21 mouse cellular contexts compared by ENCODE assay signal in the genomic region with DNA sequence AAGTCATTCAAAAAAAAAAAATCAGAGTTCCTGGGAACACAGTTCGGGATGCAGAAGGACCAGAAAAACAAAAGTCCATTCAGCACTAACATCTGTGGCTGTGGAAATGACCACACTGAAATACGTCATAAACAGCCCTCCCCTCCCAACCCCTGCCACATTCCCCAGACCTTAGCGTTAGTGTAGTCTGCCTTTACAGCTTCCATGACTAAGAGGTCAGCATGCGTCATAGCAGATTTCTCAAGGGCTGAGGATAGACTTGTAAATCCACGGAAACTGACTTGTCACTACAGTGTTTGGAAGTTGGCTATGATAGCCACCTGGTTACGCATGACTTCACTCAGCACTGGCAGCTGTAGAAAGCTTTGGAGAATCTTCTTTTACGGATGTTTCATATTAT. TPM values are rescaled to one million over a fixed set of nuclear protein-coding genes. Genes with fewer than 3 reads are reported as not detected.
DNase-seq lines count a peak whose midpoint lies in the region; ATAC-seq and TF ChIP-seq lines count a peak whose summit lies in the region.
"Had no signal": no experiment of that assay in that cellular context is flagged by ENCODE, and none has a peak within 500 bp of the region (broad histone marks: within the 10 kb centered on the region; RNA-seq: fewer than 3 reads in every experiment).

No protein-coding gene starts in this region.

- no peak overlapping the region for H3K9ac ChIP-seq in lung, embryonic 14.5 days
- H3K9ac ChIP-seq: embryonic facial prominence, embryonic 15.5 days; hindbrain, embryonic 14.5 days had no signal

- ATAC-seq in lung, embryonic 14.5 days (ENCODE audit: insufficient read depth), result no peak
- ATAC-seq: intestine, embryonic 16.5 days had no signal

- intact Hi-C loops in heart, postnatal 14 days (cut with DNase I), result no loop called here

- peak overlapping the region; percentile 56 for H3K4me3 ChIP-seq in heart, embryonic 10.5 days
- H3K4me3 ChIP-seq in lung, embryonic 14.5 days (ENCODE audit: low read depth, low read length), result no peak overlapping the region
- H3K4me3 ChIP-seq: embryonic facial prominence, embryonic 15.5 days had no signal

- no peaks in the 10 kb centered on the region for H3K36me3 ChIP-seq in heart, embryonic 10.5 days
- H3K36me3 ChIP-seq in lung, embryonic 14.5 days (ENCODE audit: insufficient read depth), result no peaks in the 10 kb centered on the region
- H3K36me3 ChIP-seq: embryonic facial prominence, embryonic 15.5 days had no signal

- no peak for DNase-seq in heart, embryonic 10.5 days (ENCODE audit: low spot score)
- no peak for DNase-seq in heart, postnatal 14 days
- DNase-seq in lung, embryonic 14.5 days, result peak; percentile 17
- DNase-seq in lung, postnatal 10 days, result no peak
- peak; percentile 15 for DNase-seq in adrenal gland, postnatal 10 days
- DNase-seq in cerebellum, adult 11-12 months, result no peak
- no peak for DNase-seq in cerebellum, adult 11 months
- DNase-seq: cerebellum, postnatal 10 days; gastrocnemius, postnatal 25 days; layer of hippocampus, postnatal 36 days; liver; lung, adult 2 months; midbrain, embryonic 14.5 days; thymus, postnatal 4 days had no signal

- peaks cover 39% of the 10 kb centered on the region for H3K4me1 ChIP-seq in heart, embryonic 10.5 days
- no peaks in the 10 kb centered on the region for H3K4me1 ChIP-seq in lung, embryonic 14.5 days (ENCODE audit: insufficient read depth)
- H3K4me1 ChIP-seq: embryonic facial prominence, embryonic 15.5 days had no signal

- TF ChIP-seq CTCF in lung, embryonic 14.5 days (IDR thresholded peaks at IDR 0.05; ENCODE audit: low read depth), result no peak

- H3K9me3 ChIP-seq in heart, embryonic 10.5 days, result no peaks in the 10 kb centered on the region
- no peaks in the 10 kb centered on the region for H3K9me3 ChIP-seq in lung, embryonic 14.5 days (ENCODE audit: low read depth, low read length)
- H3K9me3 ChIP-seq: embryonic facial prominence, embryonic 15.5 days had no signal

- WGBS in heart, embryonic 10.5 days, result 46% methylated on average over 7 of the region's 7 CpGs
- 34% methylated on average over 7 of the region's 7 CpGs for WGBS in lung, embryonic 14.5 days

- H3K27me3 ChIP-seq in heart, embryonic 10.5 days (ENCODE audit: insufficient read depth, poor library complexity, severe bottlenecking), result no peaks in the 10 kb centered on the region
- no peaks in the 10 kb centered on the region for H3K27me3 ChIP-seq in lung, embryonic 14.5 days (ENCODE audit: insufficient read depth, low read length)
- H3K27me3 ChIP-seq: embryonic facial prominence, embryonic 15.5 days had no signal

- H3K4me2 ChIP-seq in lung, embryonic 14.5 days, result no peak overlapping the region
- H3K4me2 ChIP-seq: embryonic facial prominence, embryonic 15.5 days; hindbrain, embryonic 14.5 days had no signal

- peak overlapping the region; percentile 84; the same call in 1 of the 2 replicates for H3K27ac ChIP-seq in heart, embryonic 10.5 days
- H3K27ac ChIP-seq in lung, embryonic 14.5 days (ENCODE audit: low read depth), result 0 out of 2 replicates have a peak overlapping the region, but pooled peaks have one; percentile 9
- H3K27ac ChIP-seq: embryonic facial prominence, embryonic 15.5 days; hindbrain, embryonic 14.5 days; kidney, postnatal 0 days had no signal

RNA-seq across cellular contexts. Expression of gene Mlip, which starts 8.5 kb away (rescaled TPM):
- polyA plus RNA-seq in heart, embryonic 10.5 days (2016; fragmentation: Nextera tagmentation; extraction: Ambion mirVana), result 38.6 and 68.6 TPM in 2 replicates
- total RNA-seq in heart, postnatal 14 days (2021), result 100 to 1,000 TPM; 133 to 137 TPM
- polyA plus RNA-seq in lung, embryonic 14.5 days (2014; fragmentation: Nextera tagmentation; extraction: Ambion mirVana), result 1.0 and 4.1 TPM in 2 replicates
- total RNA-seq in adrenal gland, postnatal 10 days (2021), result 10 to 100 TPM in 1 of 2 experiments, 1 to 10 TPM in 1; 2.7 to 12.7 TPM
- total RNA-seq: ES-E14; neutrophil, adult 5-6 weeks had no signal
- polyA plus RNA-seq: small intestine, adult 2 months had no signal

Comparison
In these comparisons a context has a peak if more than half of its experiments do, and no peak if none do; other contexts are left out.
1. DNase-seq: peak in lung, embryonic 14.5 days (single experiment) and adrenal gland, postnatal 10 days (single experiment); none in heart, embryonic 10.5 days (single experiment), heart, postnatal 14 days (0 of 2), lung, postnatal 10 days (single experiment), cerebellum, adult 11-12 months (single experiment) and cerebellum, adult 11 months (single experiment).
2. RNA of gene Mlip, which starts 8.5 kb away (total RNA-seq): 133 to 137 TPM in heart, postnatal 14 days; 2.7 to 12.7 TPM in adrenal gland, postnatal 10 days; every median in the first group is over 4 times any median in the second.